Mouse (Mus musculus): ENCODE data around the gene Snai1. TPM values are rescaled to one million over a fixed set of nuclear protein-coding genes. Genes with fewer than 3 reads are reported as not detected.

Gene Snai1
- polyA plus RNA-seq, 1 experiment from 2014 or later: 104 TPM

DNA sequence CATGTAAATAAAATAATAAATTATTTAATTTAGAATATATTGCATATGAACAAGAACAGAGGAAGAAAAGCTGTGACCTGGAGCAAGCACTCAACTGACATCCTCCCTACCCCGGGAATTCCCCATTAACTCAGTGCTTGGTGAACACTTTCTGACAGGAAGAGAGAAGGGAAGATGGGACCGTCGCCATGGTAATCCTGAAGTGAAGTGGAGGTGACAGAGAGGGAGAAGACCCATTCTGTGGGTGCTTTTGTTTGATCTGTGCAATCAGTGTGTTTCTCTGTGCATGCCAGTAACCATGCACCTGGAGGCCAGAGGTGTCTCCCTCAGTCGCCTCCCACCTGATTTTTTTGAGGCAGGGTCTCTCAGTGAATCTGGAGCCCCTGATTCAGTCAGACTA, 14.3 kb downstream of the Snai1 start:
- no peak overlapping the region for H3K4me3 ChIP-seq (ENCODE audit: low read depth, low read length)
- DNase-seq (ENCODE audit: low spot score) (no peak), ATAC-seq (ENCODE audit: insufficient number of reproducible peaks, low FRiP score, low TSS enrichment, low read depth) (no peak)
- no peak overlapping the region for H3K9ac ChIP-seq (ENCODE audit: low read length)
- H3K9me3 ChIP-seq (ENCODE audit: control insufficient read depth, low read length): no peaks in the 10 kb centered on the region
- no peak overlapping the region; the same call in 1 of the 2 replicates for H3K27ac ChIP-seq (replicated peaks; ENCODE audit: low read depth, low read length)
- H3K4me1 ChIP-seq (ENCODE audit: control insufficient read depth, insufficient read depth, low read length): peaks cover 11% of the 10 kb centered on the region
- H3K27me3 ChIP-seq (ENCODE audit: control insufficient read depth, insufficient read depth, low read length): no peaks in the 10 kb centered on the region
- WGBS: 85% methylated on average over 4 of the region's 4 CpGs
- H3K4me2 ChIP-seq (ENCODE audit: low read depth, severe bottlenecking): no peak overlapping the region
- H3K36me3 ChIP-seq (ENCODE audit: control insufficient read depth, insufficient read depth, low read length): no peaks in the 10 kb centered on the region

DNA sequence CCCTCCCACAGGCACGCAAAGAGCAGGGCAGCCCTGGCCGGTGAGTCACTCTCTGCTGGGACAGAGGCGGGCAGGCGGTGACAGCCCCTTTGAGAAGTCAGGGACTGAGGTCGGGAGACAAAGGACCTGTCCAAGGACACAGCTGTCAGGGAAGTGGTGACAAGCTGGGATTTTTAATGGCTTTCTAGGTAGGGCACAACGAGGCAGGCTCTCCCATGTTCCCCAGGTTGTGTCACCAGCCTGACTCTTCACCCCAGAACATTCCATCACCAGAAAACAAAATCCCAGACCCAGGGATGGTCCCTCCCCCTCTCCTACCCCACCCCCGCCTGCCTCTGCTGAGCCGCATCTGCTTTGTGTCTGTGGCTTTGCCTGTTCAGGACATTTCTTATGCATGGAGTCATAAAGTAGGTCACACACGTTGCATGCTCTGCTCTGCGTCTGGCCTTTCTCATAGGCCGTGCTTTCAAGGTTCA, 15.0 kb downstream of the Snai1 start:
- Histone ChIP-seq H3K9ac (ENCODE audit: low read length) (no peak overlapping the region), H3K4me1 (ENCODE audit: control insufficient read depth, insufficient read depth, low read length) (peaks cover 11% of the 10 kb centered on the region), H3K9me3 (ENCODE audit: control insufficient read depth, low read length) (no peaks in the 10 kb centered on the region), H3K27me3 (ENCODE audit: control insufficient read depth, insufficient read depth, low read length) (no peaks in the 10 kb centered on the region), H3K4me3 (ENCODE audit: low read depth, low read length) (no peak overlapping the region), H3K4me2 (ENCODE audit: low read depth, severe bottlenecking) (0 out of 2 replicates have a peak overlapping the region, but pooled peaks have one; percentile 10), H3K27ac (replicated peaks; ENCODE audit: low read depth, low read length) (peak overlapping the region; percentile 49; the same call in 1 of the 2 replicates), H3K36me3 (ENCODE audit: control insufficient read depth, insufficient read depth, low read length) (no peaks in the 10 kb centered on the region)
- DNase-seq (ENCODE audit: low spot score) (peak; percentile 62), ATAC-seq (ENCODE audit: insufficient number of reproducible peaks, low FRiP score, low TSS enrichment, low read depth) (no peak)
- 10% methylated on average over 11 of the region's 11 CpGs for WGBS

DNA sequence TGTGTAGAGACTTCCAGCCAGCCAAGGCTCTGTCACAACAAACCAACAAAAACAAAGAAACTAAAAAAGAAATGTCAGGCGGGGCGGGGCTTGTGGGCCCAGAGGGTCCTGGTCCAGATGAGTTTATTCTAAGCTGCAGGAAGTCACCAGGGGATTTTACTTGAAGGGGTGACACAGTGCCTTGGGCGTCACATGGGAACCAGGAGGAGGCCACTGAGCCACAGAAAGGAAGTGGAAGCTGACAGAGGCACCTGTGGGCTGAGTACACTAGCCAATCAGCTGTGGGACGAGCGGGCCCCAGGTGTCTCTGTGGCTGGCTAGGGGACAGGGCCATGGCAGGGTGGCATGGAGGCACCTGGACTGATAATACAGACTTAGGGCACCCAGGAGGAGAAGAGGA, 17.8 kb downstream of the Snai1 start:
- Histone ChIP-seq H3K27me3 (ENCODE audit: control insufficient read depth, insufficient read depth, low read length) (no peaks in the 10 kb centered on the region), H3K9me3 (ENCODE audit: control insufficient read depth, low read length) (no peaks in the 10 kb centered on the region), H3K27ac (replicated peaks; ENCODE audit: low read depth, low read length) (no peak overlapping the region), H3K4me3 (ENCODE audit: low read depth, low read length) (no peak overlapping the region), H3K4me1 (ENCODE audit: control insufficient read depth, insufficient read depth, low read length) (peaks cover 27% of the 10 kb centered on the region), H3K9ac (ENCODE audit: low read length) (no peak overlapping the region), H3K4me2 (ENCODE audit: low read depth, severe bottlenecking) (no peak overlapping the region), H3K36me3 (ENCODE audit: control insufficient read depth, insufficient read depth, low read length) (no peaks in the 10 kb centered on the region)
- DNase-seq (ENCODE audit: low spot score) (no peak), ATAC-seq (ENCODE audit: insufficient number of reproducible peaks, low FRiP score, low TSS enrichment, low read depth) (no peak)
- 92% methylated on average over 5 of the region's 5 CpGs for WGBS

DNA sequence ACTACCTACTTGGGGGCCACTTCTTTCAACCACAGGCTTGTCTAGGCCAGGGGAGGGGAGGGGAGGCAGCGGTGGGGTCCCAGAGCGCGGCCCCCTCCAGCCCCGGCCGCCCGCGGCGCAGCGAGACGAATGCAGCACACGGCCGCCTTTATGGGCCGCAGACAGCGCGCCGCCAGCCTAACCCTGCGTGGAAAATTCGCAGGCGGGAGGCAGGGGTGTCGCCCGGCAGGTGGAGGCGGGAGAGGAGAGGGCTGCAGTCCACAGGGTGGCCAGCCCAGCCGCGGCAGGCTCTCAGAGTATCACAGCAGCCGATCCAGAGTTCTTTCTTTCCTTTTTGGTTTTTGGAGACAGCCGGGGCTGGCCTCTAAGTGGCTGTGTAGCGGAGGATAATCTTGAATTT, 21.4 kb downstream of the Snai1 start:
- Histone ChIP-seq H3K27me3 (ENCODE audit: control insufficient read depth, insufficient read depth, low read length) (no peaks in the 10 kb centered on the region), H3K4me2 (ENCODE audit: low read depth, severe bottlenecking) (peak overlapping the region; percentile 26), H3K4me3 (ENCODE audit: low read depth, low read length) (no peak overlapping the region), H3K9me3 (ENCODE audit: control insufficient read depth, low read length) (no peaks in the 10 kb centered on the region), H3K36me3 (ENCODE audit: control insufficient read depth, insufficient read depth, low read length) (no peaks in the 10 kb centered on the region), H3K9ac (ENCODE audit: low read length) (peak overlapping the region; percentile 38), H3K27ac (replicated peaks; ENCODE audit: low read depth, low read length) (peak overlapping the region; percentile 55), H3K4me1 (ENCODE audit: control insufficient read depth, insufficient read depth, low read length) (peaks cover 46% of the 10 kb centered on the region)
- no peak for ATAC-seq (ENCODE audit: insufficient number of reproducible peaks, low FRiP score, low TSS enrichment, low read depth)
- peak; percentile 63 for DNase-seq (ENCODE audit: low spot score)
- whole genome bisulfite sequencing: 9% methylated on average over 27 of the region's 27 CpGs

- 12% methylated on average over 8 of the region's 8 CpGs for WGBS
- Histone ChIP-seq H3K27ac (replicated peaks; ENCODE audit: low read depth, low read length) (peak overlapping the region; percentile 92), H3K9me3 (ENCODE audit: control insufficient read depth, low read length) (no peaks in the 10 kb centered on the region), H3K4me3 (ENCODE audit: low read depth, low read length) (no peak overlapping the region), H3K36me3 (ENCODE audit: control insufficient read depth, insufficient read depth, low read length) (no peaks in the 10 kb centered on the region), H3K4me1 (ENCODE audit: control insufficient read depth, insufficient read depth, low read length) (peaks cover 62% of the 10 kb centered on the region), H3K27me3 (ENCODE audit: control insufficient read depth, insufficient read depth, low read length) (no peaks in the 10 kb centered on the region), H3K4me2 (ENCODE audit: low read depth, severe bottlenecking) (no peak overlapping the region), H3K9ac (ENCODE audit: low read length) (peak overlapping the region; percentile 12; the same call in 1 of the 2 replicates)
- ATAC-seq (ENCODE audit: insufficient number of reproducible peaks, low FRiP score, low TSS enrichment, low read depth) (no peak), DNase-seq (ENCODE audit: low spot score) (peak; percentile 67)
Measured at GRCm38 (mm10) chr2:167562101-167562500, 24.1 kb downstream of the Snai1 start.

GRCm38 (mm10) chr2:167563035-167563434, 25.0 kb downstream of the Snai1 start:
- Histone ChIP-seq H3K36me3 (ENCODE audit: control insufficient read depth, insufficient read depth, low read length) (no peaks in the 10 kb centered on the region), H3K27me3 (ENCODE audit: control insufficient read depth, insufficient read depth, low read length) (no peaks in the 10 kb centered on the region), H3K4me2 (ENCODE audit: low read depth, severe bottlenecking) (no peak overlapping the region), H3K4me1 (ENCODE audit: control insufficient read depth, insufficient read depth, low read length) (peaks cover 62% of the 10 kb centered on the region), H3K27ac (replicated peaks; ENCODE audit: low read depth, low read length) (peak overlapping the region; percentile 92), H3K4me3 (ENCODE audit: low read depth, low read length) (no peak overlapping the region), H3K9me3 (ENCODE audit: control insufficient read depth, low read length) (no peaks in the 10 kb centered on the region), H3K9ac (ENCODE audit: low read length) (no peak overlapping the region)
- peak; percentile 57 for DNase-seq (ENCODE audit: low spot score)
- no peak; the same call in 1 of the 2 replicates for ATAC-seq (ENCODE audit: insufficient number of reproducible peaks, low FRiP score, low TSS enrichment, low read depth)
- 38% methylated on average over 5 of the region's 5 CpGs for WGBS

- no peaks in the 10 kb centered on the region for H3K36me3 ChIP-seq (ENCODE audit: control insufficient read depth, insufficient read depth, low read length)
- H3K27me3 ChIP-seq (ENCODE audit: control insufficient read depth, insufficient read depth, low read length): no peaks in the 10 kb centered on the region
- ATAC-seq (ENCODE audit: insufficient number of reproducible peaks, low FRiP score, low TSS enrichment, low read depth) (peak; percentile 74), DNase-seq (ENCODE audit: low spot score) (peak; percentile 90)
- H3K9me3 ChIP-seq (ENCODE audit: control insufficient read depth, low read length): no peaks in the 10 kb centered on the region
- H3K4me2 ChIP-seq (ENCODE audit: low read depth, severe bottlenecking): 0 out of 2 replicates have a peak overlapping the region, but pooled peaks have one; percentile 7
- WGBS: 4% methylated on average over 12 of the region's 12 CpGs
- H3K4me3 ChIP-seq (ENCODE audit: low read depth, low read length): no peak overlapping the region
- H3K9ac ChIP-seq (ENCODE audit: low read length): no peak overlapping the region
- peak overlapping the region; percentile 92 for H3K27ac ChIP-seq (replicated peaks; ENCODE audit: low read depth, low read length)
- H3K4me1 ChIP-seq (ENCODE audit: control insufficient read depth, insufficient read depth, low read length): peaks cover 62% of the 10 kb centered on the region
Measured at GRCm38 (mm10) chr2:167563703-167564102, 25.7 kb downstream of the Snai1 start.

DNA sequence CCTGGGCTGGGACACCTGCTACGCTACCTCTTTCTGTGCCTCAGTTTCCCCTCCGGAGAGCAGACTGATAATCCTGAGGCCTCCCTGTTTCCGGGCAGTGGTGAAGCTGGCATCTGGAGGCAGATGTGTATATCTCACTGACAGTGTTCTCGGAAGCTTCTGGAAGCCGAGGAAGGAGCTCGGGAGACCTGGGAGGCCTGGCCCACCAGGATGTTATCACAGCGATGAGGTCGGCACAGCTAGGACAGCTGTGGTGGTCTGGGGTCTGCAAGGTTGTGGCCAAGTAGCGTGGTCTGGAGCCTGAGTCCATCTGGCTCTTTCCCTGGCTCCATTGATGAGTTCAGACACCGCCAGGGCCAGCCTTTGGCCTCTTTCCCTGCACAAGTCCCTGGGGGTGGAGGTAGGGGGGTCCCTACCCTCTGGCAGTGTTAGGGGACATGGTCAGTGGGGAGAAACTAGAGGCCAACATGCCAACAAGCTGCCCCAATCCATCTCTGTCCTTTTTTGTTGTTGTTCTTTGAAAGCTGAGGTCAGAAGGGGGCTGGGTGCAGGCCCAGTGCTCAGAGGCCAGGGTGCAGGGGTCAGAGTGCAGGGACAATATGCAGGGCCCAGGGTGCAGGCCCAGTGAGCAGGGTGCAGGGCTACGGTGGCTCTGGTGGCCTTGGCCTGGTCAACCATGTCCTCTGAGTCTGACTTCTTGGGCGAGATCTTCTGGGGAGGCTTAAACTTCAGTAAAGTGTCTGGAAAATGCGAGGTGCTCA, 26.7 kb downstream of the Snai1 start:
- no peak overlapping the region for H3K4me3 ChIP-seq (ENCODE audit: low read depth, low read length)
- no peaks in the 10 kb centered on the region for H3K27me3 ChIP-seq (ENCODE audit: control insufficient read depth, insufficient read depth, low read length)
- H3K9me3 ChIP-seq (ENCODE audit: control insufficient read depth, low read length): no peaks in the 10 kb centered on the region
- 0 out of 2 replicates have a peak overlapping the region, but pooled peaks have one; percentile 22 for H3K9ac ChIP-seq (ENCODE audit: low read length)
- DNase-seq (ENCODE audit: low spot score): no peak
- ATAC-seq (ENCODE audit: insufficient number of reproducible peaks, low FRiP score, low TSS enrichment, low read depth): no peak
- WGBS: 55% methylated on average over 13 of the region's 13 CpGs
- peak overlapping the region; percentile 15; the same call in 1 of the 2 replicates for H3K4me2 ChIP-seq (ENCODE audit: low read depth, severe bottlenecking)
- no peaks in the 10 kb centered on the region for H3K36me3 ChIP-seq (ENCODE audit: control insufficient read depth, insufficient read depth, low read length)
- peak overlapping the region; percentile 92 for H3K27ac ChIP-seq (replicated peaks; ENCODE audit: low read depth, low read length)
- peaks cover 57% of the 10 kb centered on the region for H3K4me1 ChIP-seq (ENCODE audit: control insufficient read depth, insufficient read depth, low read length)

Data from limb, embryonic 11.5 days (tissue).